Mouse (Mus musculus) brain, embryonic 14.5 days (tissue): ENCODE results near the gene Ptch1. TPM values are rescaled to one million over a fixed set of nuclear protein-coding genes. Genes with fewer than 3 reads are reported as not detected.

Experiments
- DNase-seq: peaks from one replicate; pipeline ENCODE4 v3.0.0-alpha.2; 2011; ENCODE audit warnings: low read depth
- CTCF ChIP-seq: fragments of 200-500 bp; IDR thresholded peaks from 2 replicates; pipeline ENCODE4 v1.5.1; 2012; ENCODE audit warnings: inconsistent platforms, mild to moderate bottlenecking, moderate library complexity, borderline replicate concordance; ENCODE audit not compliant: insufficient read depth, insufficient read length; ENCODE audit errors: extremely low read depth
- POLR2A ChIP-seq: fragments of 200-500 bp; IDR thresholded peaks from 2 replicates; pipeline ENCODE4 v1.6.1; 2012; ENCODE audit warnings: mild to moderate bottlenecking, inconsistent platforms, borderline replicate concordance; ENCODE audit not compliant: poor library complexity, insufficient read depth, insufficient read length, severe bottlenecking; ENCODE audit errors: extremely low read depth
- polyA plus RNA-seq: library from polyadenylated mRNA; depleted of rRNA; stranded (reverse); fragments of >200 nt; gene quantifications from 2 replicates; pipeline ENCODE4 v1.2.3, GENCODE M21; 2012; rRNA removed

Gene Ptch1
- 23.3 and 37.6 TPM in 2 replicates for polyA plus RNA-seq

GRCm38 (mm10) chr13:63573256-63573835, at the start of gene Ptch1:
Gene Ptch1 (minus strand): TSS chr13:63573598.
- peak; percentile 88 for DNase-seq
- TF ChIP-seq CTCF (no peak), POLR2A (no peak)

GRCm38 (mm10) chr13:63621301-63621700, 47.9 kb upstream of the Ptch1 start:
- TF ChIP-seq CTCF (no peak), POLR2A (no peak)
- DNase-seq = no peak

GRCm38 (mm10) chr13:63613201-63613600, 39.8 kb upstream of the Ptch1 start:
- no peak for DNase-seq
- TF ChIP-seq CTCF (no peak), POLR2A (no peak)

- DNase-seq = no peak
- TF ChIP-seq POLR2A (no peak), CTCF (no peak)
These were observed 36.3 kb upstream of the Ptch1 start for GRCm38 (mm10) chr13:63609734-63610133.

- TF ChIP-seq CTCF = no peak
- TF ChIP-seq POLR2A = no peak
These were observed 24.2 kb upstream of the Ptch1 start for GRCm38 (mm10) chr13:63597593-63597992.

GRCm38 (mm10) chr13:63595869-63596268, 22.5 kb upstream of the Ptch1 start:
- no peak for TF ChIP-seq POLR2A
- no peak for TF ChIP-seq CTCF
- no peak for DNase-seq

More at GRCm38 (mm10) chr13:63597593-63597992, 24.2 kb upstream of the Ptch1 start:
- peak; percentile 84 for DNase-seq

GRCm38 (mm10) chr13:63593469-63594050, 20.2 kb upstream of the Ptch1 start:
- TF ChIP-seq CTCF (no peak), POLR2A (no peak)
- peak; percentile 39 for DNase-seq

GRCm38 (mm10) chr13:63592755-63593154, 19.4 kb upstream of the Ptch1 start:
- TF ChIP-seq CTCF (no peak), POLR2A (no peak)
- no peak for DNase-seq

GRCm38 (mm10) chr13:63574601-63575000, 1.2 kb upstream of the Ptch1 start:
- DNase-seq = no peak
- no peak for TF ChIP-seq CTCF
- no peak for TF ChIP-seq POLR2A

- DNase-seq = peak; percentile 67
- TF ChIP-seq POLR2A = peak; percentile 7; the same call in 1 of the 2 replicates
- TF ChIP-seq CTCF = no peak
These were observed 744 bp downstream of the Ptch1 start for GRCm38 (mm10) chr13:63572453-63573255.

GRCm38 (mm10) chr13:63572111-63572452, 1.3 kb downstream of the Ptch1 start:
- no peak for TF ChIP-seq CTCF
- no peak for TF ChIP-seq POLR2A
- DNase-seq = no peak

- TF ChIP-seq CTCF = no peak
- no peak for TF ChIP-seq POLR2A
- peak; percentile 54 for DNase-seq
These were observed 2.9 kb downstream of the Ptch1 start for GRCm38 (mm10) chr13:63570456-63570855.

- DNase-seq = no peak
- no peak for TF ChIP-seq CTCF
- no peak for TF ChIP-seq POLR2A
These were observed 4.0 kb downstream of the Ptch1 start for GRCm38 (mm10) chr13:63569396-63569756.
